11 mouse cellular contexts compared by ENCODE assay signal in the genomic region with DNA sequence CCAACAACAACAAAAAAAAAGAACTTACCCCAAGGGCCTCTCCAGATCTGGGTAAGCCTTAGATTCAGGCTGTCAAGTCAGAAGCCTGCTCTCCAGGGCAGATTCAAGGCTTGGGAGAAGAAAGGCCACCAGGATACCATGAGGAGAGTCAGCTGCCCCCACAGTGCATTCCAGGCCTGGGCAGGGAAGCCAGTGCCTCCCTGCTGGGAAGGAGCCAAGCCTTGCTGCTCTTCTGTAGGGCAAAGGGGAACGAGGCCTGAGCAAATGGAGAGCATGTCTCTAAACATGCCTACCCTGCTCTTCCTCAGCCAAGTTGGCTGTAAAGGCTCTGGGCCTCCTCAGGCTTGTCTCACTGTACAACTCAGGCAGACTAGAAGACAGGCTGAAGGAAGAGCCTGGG. TPM values are rescaled to one million over a fixed set of nuclear protein-coding genes. Genes with fewer than 3 reads are reported as not detected.
DNase-seq lines count a peak whose midpoint lies in the region; ATAC-seq and TF ChIP-seq lines count a peak whose summit lies in the region.
"Had no signal": no experiment of that assay in that cellular context is flagged by ENCODE, and none has a peak within 500 bp of the region (broad histone marks: within the 10 kb centered on the region; RNA-seq: fewer than 3 reads in every experiment).

No protein-coding gene starts in this region.

- no peaks in the 10 kb centered on the region for H3K9me3 ChIP-seq in stomach, embryonic 16.5 days (replicated peaks; ENCODE audit: control insufficient read depth, low read length)
- H3K9me3 ChIP-seq: liver, embryonic 13.5 days had no signal

- H3K27me3 ChIP-seq in stomach, embryonic 16.5 days (ENCODE audit: control insufficient read depth, insufficient read depth, low read length): no peaks in the 10 kb centered on the region

- peak; percentile 66; the same call in 1 of the 2 replicates for ATAC-seq in stomach, embryonic 16.5 days (ENCODE audit: insufficient read depth, low FRiP score)
- ATAC-seq in inflammation-experienced regulatory T-cells, adult 6 months: no peak
- no peak for ATAC-seq in megakaryocyte progenitor cell, adult 5-6 weeks (replicated peaks; ENCODE audit: poor library complexity)

- peaks cover 5% of the 10 kb centered on the region; the same call in 1 of the 2 replicates for H3K4me1 ChIP-seq in lung, adult 2 months (ENCODE audit: control insufficient read depth, insufficient read depth, low read length)
- H3K4me1 ChIP-seq in stomach, embryonic 16.5 days (ENCODE audit: control insufficient read depth, insufficient read depth, low read length): peaks cover 9% of the 10 kb centered on the region

- H3K9ac ChIP-seq in stomach, embryonic 16.5 days (ENCODE audit: low read length): no peak overlapping the region
- H3K9ac ChIP-seq: liver, embryonic 13.5 days had no signal

- no peak for TF ChIP-seq POLR2A in lung, adult 2 months (IDR thresholded peaks at IDR 0.05; ENCODE audit: borderline replicate concordance, extremely low read depth, low read depth, low read length)

- no peak for TF ChIP-seq CTCF in lung, adult 2 months (IDR thresholded peaks at IDR 0.05; ENCODE audit: insufficient read depth, low read length)

- H3K4me3 ChIP-seq in lung, adult 2 months (replicated peaks; ENCODE audit: extremely low read depth, low read depth, low read length): no peak overlapping the region
- no peak overlapping the region for H3K4me3 ChIP-seq in stomach, embryonic 16.5 days (replicated peaks; ENCODE audit: low read length)
- H3K4me3 ChIP-seq: liver, embryonic 13.5 days had no signal

- H3K4me2 ChIP-seq in stomach, embryonic 16.5 days (ENCODE audit: low read depth, low read length): no peak overlapping the region
- H3K4me2 ChIP-seq: liver, embryonic 13.5 days had no signal

- H3K27ac ChIP-seq in stomach, embryonic 16.5 days (ENCODE audit: low read length): peak overlapping the region; percentile 30; the same call in 1 of the 2 replicates

- peaks cover under 1% of the 10 kb centered on the region; the same call in 1 of the 2 replicates for H3K36me3 ChIP-seq in stomach, embryonic 16.5 days (ENCODE audit: control insufficient read depth, insufficient read depth, low read length)
- H3K36me3 ChIP-seq: liver, embryonic 13.5 days had no signal

- WGBS in lung, adult 2 months: 25% methylated on average over 1 of the region's 1 CpGs
- 45% methylated on average over 1 of the region's 1 CpGs for WGBS in stomach, embryonic 16.5 days

- peak; percentile 62 to 76 for DNase-seq in lung, adult 18-20 months
- no peak for DNase-seq in lung, adult 2 months
- DNase-seq in fibroblast of lung, adult 2 months (ENCODE audit: low read depth): peak; percentile 42
- peak; percentile 74 to 83 for DNase-seq in kidney, adult 8-10 months
- DNase-seq: embryo, embryonic 11 days; liver, embryonic 13.5 days had no signal

RNA-seq across cellular contexts. Expression of a gene that starts 1.9 kb away (rescaled TPM):
- polyA plus RNA-seq in lung, adult 2 months (2012; rRNA removed): 5.0 and 7.8 TPM in 2 replicates
- polyA plus RNA-seq in stomach, embryonic 16.5 days (2015; fragmentation: Nextera tagmentation; extraction: Ambion mirVana): 0.10 and 0.11 TPM in 2 replicates
- under 1 TPM in 1 of 3 experiments, not detected in 2; 0.55 TPM for polyA plus RNA-seq in inflammation-experienced regulatory T-cells, adult 6 months (2017; shearing (Covaris generic))
- total RNA-seq in megakaryocyte progenitor cell, adult 5-6 weeks (2015): 0.15 TPM in 1 of 2 replicates, not detected in the other
- not detected in 2 replicates for total RNA-seq in megakaryocyte progenitor cell, adult 5-6 weeks (2017)
- polyA plus RNA-seq: hindbrain, embryonic 11.5 days; liver, embryonic 13.5 days; neural tube, embryonic 11.5 days had no signal

RNA-seq across cellular contexts. Expression of a gene that starts 18.5 kb away (rescaled TPM):
- polyA plus RNA-seq in lung, adult 2 months (2012; rRNA removed): 467 and 695 TPM in 2 replicates
- polyA plus RNA-seq in stomach, embryonic 16.5 days (2015; fragmentation: Nextera tagmentation; extraction: Ambion mirVana): 351 and 400 TPM in 2 replicates
- polyA plus RNA-seq in inflammation-experienced regulatory T-cells, adult 6 months (2017; shearing (Covaris generic)): 1,000 to 10,000 TPM; 1,111 to 1,581 (median 1,117) TPM
- 208 and 232 TPM in 2 replicates for total RNA-seq in megakaryocyte progenitor cell, adult 5-6 weeks (2015)
- 90.4 and 97.3 TPM in 2 replicates for total RNA-seq in megakaryocyte progenitor cell, adult 5-6 weeks (2017)

RNA-seq across cellular contexts. Expression of a gene that starts 40.1 kb away (rescaled TPM):
- 8.3 and 15.2 TPM in 2 replicates for polyA plus RNA-seq in lung, adult 2 months (2012; rRNA removed)
- polyA plus RNA-seq in stomach, embryonic 16.5 days (2015; fragmentation: Nextera tagmentation; extraction: Ambion mirVana): 0.99 and 1.0 TPM in 2 replicates
- polyA plus RNA-seq in inflammation-experienced regulatory T-cells, adult 6 months (2017; shearing (Covaris generic)): 10 to 100 TPM; 15.7 to 23.7 (median 18.8) TPM
- total RNA-seq in megakaryocyte progenitor cell, adult 5-6 weeks (2015): not detected in 2 replicates
- 0.17 TPM in 1 of 2 replicates, not detected in the other for total RNA-seq in megakaryocyte progenitor cell, adult 5-6 weeks (2017)
